Mouse (Mus musculus): Measurements from ENCODE around the gene Nkap. TPM values are rescaled to one million over a fixed set of nuclear protein-coding genes. Genes with fewer than 3 reads are reported as not detected.
"Not testable (repeated sequence)": the region's sequence is repeated elsewhere in the genome, so short reads cannot be mapped to it uniquely, and the experiment has no call there.

Nkap gene
- polyA plus RNA-seq, 1 experiment: 19.5 TPM

GRCm38 (mm10) chrX:37144954-37145353 lies 18.4 kb downstream of the Nkap start:
- TF ChIP-seq POLR2A (IDR thresholded peaks at IDR 0.05; ENCODE audit: borderline replicate concordance, low read depth, low read length) (no peak), CTCF (IDR thresholded peaks at IDR 0.05; ENCODE audit: low read depth, low read length) (no peak; the same call in 1 of the 2 replicates)
- Histone ChIP-seq H3K4me3 (ENCODE audit: insufficient read depth, low read length) (no peak overlapping the region), H3K27ac (ENCODE audit: insufficient read depth, low read depth, low read length) (no peak overlapping the region), H3K4me1 (ENCODE audit: control insufficient read depth, insufficient read depth, low read length) (no peaks in the 10 kb centered on the region)

DNA sequence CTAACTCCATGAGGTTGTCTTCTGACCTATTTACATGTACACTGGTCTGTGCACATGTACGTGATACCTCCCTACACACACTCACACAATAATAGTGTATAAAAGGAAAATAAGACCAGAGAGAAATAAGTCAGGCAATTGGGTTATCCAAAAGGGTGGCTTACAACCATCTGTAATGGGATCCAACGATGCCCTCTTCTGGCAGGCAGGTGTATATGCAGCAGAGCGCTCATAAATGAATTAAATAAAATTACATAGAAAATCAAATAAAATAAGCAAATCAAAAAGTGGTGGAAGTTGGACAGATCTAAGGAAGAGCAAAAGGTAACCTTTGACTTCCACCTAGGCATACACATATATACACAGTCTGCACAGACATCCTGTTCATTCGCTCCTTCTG lies 31.2 kb downstream of the Nkap start:
- H3K4me1 ChIP-seq (ENCODE audit: control insufficient read depth, insufficient read depth, low read length): no peaks in the 10 kb centered on the region
- H3K27ac ChIP-seq (ENCODE audit: insufficient read depth, low read depth, low read length): no peak overlapping the region
- no peak overlapping the region for H3K4me3 ChIP-seq (ENCODE audit: insufficient read depth, low read length)
- TF ChIP-seq POLR2A (IDR thresholded peaks at IDR 0.05; ENCODE audit: borderline replicate concordance, low read depth, low read length) (no peak), CTCF (IDR thresholded peaks at IDR 0.05; ENCODE audit: low read depth, low read length) (no peak)

DNA sequence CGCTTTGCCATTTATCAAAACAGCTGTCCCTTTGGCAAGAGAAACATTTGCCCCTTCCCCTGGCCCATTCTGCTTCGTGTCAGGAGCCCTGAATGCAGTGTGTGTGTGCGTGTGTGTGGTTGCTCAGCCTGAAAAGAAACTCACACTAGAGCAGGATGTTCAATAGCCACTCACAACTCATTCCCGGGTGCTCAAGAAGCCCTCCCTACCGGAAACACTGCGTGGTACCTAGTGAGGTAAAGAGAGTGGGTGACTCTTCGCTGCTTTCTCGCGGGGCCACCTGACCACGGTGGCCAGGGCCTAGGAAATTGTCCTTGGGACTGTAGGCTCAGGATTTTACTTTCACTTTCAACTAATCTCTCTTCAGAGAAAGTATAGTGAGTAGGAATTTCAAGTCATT lies 34.6 kb downstream of the Nkap start:
- TF ChIP-seq CTCF (IDR thresholded peaks at IDR 0.05; ENCODE audit: low read depth, low read length) (no peak), POLR2A (IDR thresholded peaks at IDR 0.05; ENCODE audit: borderline replicate concordance, low read depth, low read length) (no peak)
- H3K27ac ChIP-seq (ENCODE audit: insufficient read depth, low read depth, low read length): no peak overlapping the region
- no peak overlapping the region for H3K4me3 ChIP-seq (ENCODE audit: insufficient read depth, low read length)
- H3K4me1 ChIP-seq (ENCODE audit: control insufficient read depth, insufficient read depth, low read length): no peaks in the 10 kb centered on the region

GRCm38 (mm10) chrX:37163115-37163514 lies 36.5 kb downstream of the Nkap start:
- Histone ChIP-seq H3K4me3 (ENCODE audit: insufficient read depth, low read length) (no peak overlapping the region), H3K27ac (ENCODE audit: insufficient read depth, low read depth, low read length) (no peak overlapping the region), H3K4me1 (ENCODE audit: control insufficient read depth, insufficient read depth, low read length) (no peaks in the 10 kb centered on the region)
- TF ChIP-seq CTCF (IDR thresholded peaks at IDR 0.05; ENCODE audit: low read depth, low read length) (no peak), POLR2A (IDR thresholded peaks at IDR 0.05; ENCODE audit: borderline replicate concordance, low read depth, low read length) (no peak)

GRCm38 (mm10) chrX:37167085-37167484 lies 40.5 kb downstream of the Nkap start:
- Histone ChIP-seq H3K4me3 (ENCODE audit: insufficient read depth, low read length) (no peak overlapping the region), H3K27ac (ENCODE audit: insufficient read depth, low read depth, low read length) (no peak overlapping the region), H3K4me1 (ENCODE audit: control insufficient read depth, insufficient read depth, low read length) (no peaks in the 10 kb centered on the region)
- TF ChIP-seq CTCF (IDR thresholded peaks at IDR 0.05; ENCODE audit: low read depth, low read length): no peak
- TF ChIP-seq POLR2A (IDR thresholded peaks at IDR 0.05; ENCODE audit: borderline replicate concordance, low read depth, low read length): no peak

- Histone ChIP-seq H3K4me3 (ENCODE audit: insufficient read depth, low read length) (no peak within 1 kb of the TSS), H3K27ac (ENCODE audit: insufficient read depth, low read depth, low read length) (no peak within 1 kb of the TSS), H3K4me1 (ENCODE audit: control insufficient read depth, insufficient read depth, low read length) (no peaks in the 10 kb centered on the region)
- no peak for TF ChIP-seq CTCF (IDR thresholded peaks at IDR 0.05; ENCODE audit: low read depth, low read length)
- no peak for TF ChIP-seq POLR2A (IDR thresholded peaks at IDR 0.05; ENCODE audit: borderline replicate concordance, low read depth, low read length)
Observed at GRCm38 (mm10) chrX:37168742-37169141, 42.1 kb downstream of the Nkap start, which contains the start of gene Akap14. Akap14 (minus strand) TSS chrX:37168842.

DNA sequence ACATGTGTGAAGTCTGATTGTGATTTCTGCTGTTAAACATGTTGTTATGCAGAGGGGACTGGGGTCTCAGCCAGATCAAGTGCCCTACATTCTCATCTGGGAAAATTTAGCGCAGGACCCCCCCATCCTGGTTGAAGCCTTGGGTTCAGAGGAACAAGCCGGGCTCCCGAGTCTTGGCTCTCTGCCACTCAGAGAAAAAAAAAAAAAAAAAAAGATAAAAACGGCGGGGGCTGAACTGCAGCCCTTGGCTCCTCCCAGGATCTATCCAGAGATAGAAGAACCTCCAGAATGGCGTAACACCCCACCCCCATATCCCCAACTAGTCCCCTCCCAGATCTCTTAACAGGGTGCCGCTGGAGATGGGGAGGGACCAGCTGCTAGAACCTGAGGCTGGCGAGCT lies 57.8 kb downstream of the Nkap start:
- not testable (repeated sequence) for H3K27ac ChIP-seq (ENCODE audit: insufficient read depth, low read depth, low read length); H3K4me3 ChIP-seq (ENCODE audit: insufficient read depth, low read length); H3K4me1 ChIP-seq (ENCODE audit: control insufficient read depth, insufficient read depth, low read length)

GRCm38 (mm10) chrX:37190755-37191104 lies 64.1 kb downstream of the Nkap start:
- Histone ChIP-seq H3K4me1 (ENCODE audit: control insufficient read depth, insufficient read depth, low read length) (peaks cover 4% of the 10 kb centered on the region), H3K4me3 (ENCODE audit: insufficient read depth, low read length) (peak overlapping the region; percentile 64), H3K27ac (ENCODE audit: insufficient read depth, low read depth, low read length) (no peak overlapping the region)
- TF ChIP-seq CTCF (IDR thresholded peaks at IDR 0.05; ENCODE audit: low read depth, low read length): no peak
- TF ChIP-seq POLR2A (IDR thresholded peaks at IDR 0.05; ENCODE audit: borderline replicate concordance, low read depth, low read length): no peak

GRCm38 (mm10) chrX:37191105-37191743 lies 64.6 kb downstream of the Nkap start, which contains the start of the genes Ndufa1 and Rnf113a1:
Ndufa1 (minus strand) TSS chrX:37191163.
Rnf113a1 (plus strand) TSS chrX:37191245.
- Histone ChIP-seq H3K27ac (ENCODE audit: insufficient read depth, low read depth, low read length) (peak within 1 kb of the TSS; percentile 15), H3K4me1 (ENCODE audit: control insufficient read depth, insufficient read depth, low read length) (peaks cover 4% of the 10 kb centered on the region), H3K4me3 (ENCODE audit: insufficient read depth, low read length) (peak within 1 kb of the TSS; percentile 64)
- TF ChIP-seq POLR2A (IDR thresholded peaks at IDR 0.05; ENCODE audit: borderline replicate concordance, low read depth, low read length): no peak
- no peak for TF ChIP-seq CTCF (IDR thresholded peaks at IDR 0.05; ENCODE audit: low read depth, low read length)

GRCm38 (mm10) chrX:37191744-37192379 lies 65.3 kb downstream of the Nkap start:
- Histone ChIP-seq H3K4me3 (ENCODE audit: insufficient read depth, low read length) (peak overlapping the region; percentile 64), H3K27ac (ENCODE audit: insufficient read depth, low read depth, low read length) (peak overlapping the region; percentile 15; the same call in 1 of the 2 replicates), H3K4me1 (ENCODE audit: control insufficient read depth, insufficient read depth, low read length) (peaks cover 4% of the 10 kb centered on the region)
- no peak for TF ChIP-seq POLR2A (IDR thresholded peaks at IDR 0.05; ENCODE audit: borderline replicate concordance, low read depth, low read length)
- TF ChIP-seq CTCF (IDR thresholded peaks at IDR 0.05; ENCODE audit: low read depth, low read length): no peak

All from bone marrow macrophage, adult 2 months (primary cell).